Mouse (Mus musculus) kidney, embryonic 15.5 days (tissue): ENCODE results near the gene Acaa1a. TPM values are rescaled to one million over a fixed set of nuclear protein-coding genes. Genes with fewer than 3 reads are reported as not detected.

Source experiments
- polyA plus RNA-seq: library from polyadenylated mRNA; unstranded; fragments of >200 nt; fragmentation: Nextera tagmentation; extraction: Ambion mirVana; gene quantifications from 2 replicates; pipeline ENCODE4 v1.2.1, GENCODE M21; 2015

Acaa1a gene
- polyA plus RNA-seq, 1 experiment from 2014 or later: 121 TPM

Other genes starting within 250 kb of the Acaa1a start
- gene Plcd1, start 246.2 kb upstream of the Acaa1a start, polyA plus RNA-seq: 20.0 and 20.1 TPM in 2 replicates
- gene Dlec1, start 237.2 kb upstream of the Acaa1a start, polyA plus RNA-seq: 2.6 and 6.2 TPM in 2 replicates
- gene Acaa1b, start 182.6 kb upstream of the Acaa1a start, polyA plus RNA-seq: 26.9 and 30.5 TPM in 2 replicates
- gene Gm47289, start 180.5 kb upstream of the Acaa1a start, polyA plus RNA-seq: not detected in 2 replicates
- 7.6 and 9.8 TPM in 2 replicates for gene Slc22a13, start 130.6 kb upstream of the Acaa1a start, polyA plus RNA-seq
- 12.3 and 14.2 TPM in 2 replicates for gene Oxsr1, start 17.2 kb upstream of the Acaa1a start, polyA plus RNA-seq
- 25.6 and 25.9 TPM in 2 replicates for gene Myd88, start 1.7 kb downstream of the Acaa1a start, polyA plus RNA-seq
- 20.8 and 26.9 TPM in 2 replicates for gene Xylb, start 17.7 kb downstream of the Acaa1a start, polyA plus RNA-seq
- 0.30 TPM in 1 of 2 replicates, not detected in the other for gene Slc22a14, start 25.9 kb downstream of the Acaa1a start, polyA plus RNA-seq
- gene Acvr2b, start 62.4 kb downstream of the Acaa1a start, polyA plus RNA-seq: 36.4 and 36.6 TPM in 2 replicates
- 24.1 and 25.3 TPM in 2 replicates for gene Exog, start 105.3 kb downstream of the Acaa1a start, polyA plus RNA-seq
- 0.19 and 0.32 TPM in 2 replicates for gene Scn5a, start 239.3 kb downstream of the Acaa1a start, polyA plus RNA-seq